Mouse (Mus musculus) forebrain, embryonic 12.5 days (tissue): ENCODE results near the gene Csn1s1. TPM values are rescaled to one million over a fixed set of nuclear protein-coding genes. Genes with fewer than 3 reads are reported as not detected.

Experiments
- ATAC-seq: fragments of 200-750 bp; cut with Nextera tagmentation; 2 replicates; pipeline ENCODE4 v1.8.0; 2017; ENCODE audit warnings: moderate TSS enrichment; ENCODE audit not compliant: low FRiP score
- H3K27ac ChIP-seq: fragments of 300-500 bp; sonication (generic); 2 replicates; pipeline ENCODE4 v1.5.1; 2016; ENCODE audit warnings: mild to moderate bottlenecking
- H3K27me3 ChIP-seq: fragments of 300-500 bp; sonication (generic); 2 replicates; pipeline ENCODE4 v1.6.1; 2016; ENCODE audit warnings: mild to moderate bottlenecking
- H3K36me3 ChIP-seq: fragments of 300-500 bp; sonication (generic); replicated peaks from 2 replicates; pipeline ENCODE4 v1.6.1; 2016; ENCODE audit warnings: mild to moderate bottlenecking
- H3K4me1 ChIP-seq: fragments of 300-500 bp; sonication (generic); 2 replicates; pipeline ENCODE4 v1.6.1; 2016
- H3K4me2 ChIP-seq: fragments of 300-500 bp; sonication (generic); 2 replicates; pipeline ENCODE4 v1.6.1; 2016; ENCODE audit warnings: mild to moderate bottlenecking, moderate library complexity
- H3K4me3 ChIP-seq: fragments of 300-500 bp; sonication (generic); replicated peaks from 2 replicates; pipeline ENCODE4 v1.5.1; 2016; ENCODE audit warnings: mild to moderate bottlenecking
- H3K9ac ChIP-seq: fragments of 300-500 bp; sonication (generic); 2 replicates; pipeline ENCODE4 v1.6.1; 2016; ENCODE audit warnings: mild to moderate bottlenecking
- H3K9me3 ChIP-seq: fragments of 300-500 bp; sonication (generic); 2 replicates; pipeline ENCODE4 v1.6.1; 2016
- WGBS: fragments of 180-500 bp; shearing (Covaris S2); methylation state at CpG from one replicate; pipeline ENCODE4 v1.1.7; 2016; 5-methylcytosine and 5-hydroxymethylcytosine counted together
- polyA plus RNA-seq: library from polyadenylated mRNA; unstranded; fragments of >200 nt; fragmentation: Nextera tagmentation; extraction: Ambion mirVana; gene quantifications from 2 replicates; pipeline ENCODE4 v1.2.1, GENCODE M21; 2016

The Csn1s1 gene
- polyA plus RNA-seq = not detected in 2 replicates

GRCm38 (mm10) chr5:87665908-87666307 is at the start of gene Csn1s1:
TSS of gene Csn1s1 (plus strand) at chr5:87666208.
- Histone ChIP-seq H3K9ac (no peak within 1 kb of the TSS), H3K4me3 (no peak within 1 kb of the TSS), H3K4me1 (no peaks in the 10 kb centered on the region), H3K4me2 (no peak within 1 kb of the TSS), H3K9me3 (no peaks in the 10 kb centered on the region), H3K27ac (no peak within 1 kb of the TSS), H3K27me3 (no peaks in the 10 kb centered on the region), H3K36me3 (no peaks in the 10 kb centered on the region)
- ATAC-seq = no peak

GRCm38 (mm10) chr5:87622681-87623080 is 43.3 kb upstream of the Csn1s1 start:
- H3K27ac ChIP-seq = no peak overlapping the region
- H3K9ac ChIP-seq = no peak overlapping the region
- no peaks in the 10 kb centered on the region for H3K27me3 ChIP-seq
- no peak overlapping the region for H3K4me3 ChIP-seq
- H3K4me1 ChIP-seq = no peaks in the 10 kb centered on the region
- no peaks in the 10 kb centered on the region for H3K9me3 ChIP-seq
- no peaks in the 10 kb centered on the region for H3K36me3 ChIP-seq
- ATAC-seq = no peak
- H3K4me2 ChIP-seq = no peak overlapping the region

DNA sequence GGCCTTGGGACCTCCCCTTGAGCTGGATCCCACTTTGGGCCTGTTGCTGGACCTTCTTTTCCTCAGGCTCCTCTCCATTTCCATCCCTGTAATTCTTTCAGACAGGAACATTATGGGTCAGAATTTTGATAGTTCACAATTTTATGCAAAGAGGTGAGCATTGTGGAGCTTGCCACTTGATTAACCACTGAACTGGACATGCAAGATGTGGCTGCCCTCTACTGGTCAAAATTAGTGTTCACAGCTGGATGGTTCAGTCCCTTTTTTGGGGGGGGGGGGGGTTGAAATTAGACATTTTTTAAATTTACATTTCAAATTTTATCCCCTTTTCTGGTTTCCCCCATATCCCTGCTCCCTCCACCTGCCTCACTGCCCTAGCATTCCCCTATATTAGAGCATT is 23.2 kb upstream of the Csn1s1 start:
- H3K9me3 ChIP-seq = no peaks in the 10 kb centered on the region
- ATAC-seq = 0 out of 2 replicates have a peak, but pooled peaks have one; percentile 30
- no peaks in the 10 kb centered on the region for H3K4me1 ChIP-seq
- H3K36me3 ChIP-seq = no peaks in the 10 kb centered on the region
- H3K4me2 ChIP-seq = no peak overlapping the region
- H3K4me3 ChIP-seq = no peak overlapping the region
- H3K27me3 ChIP-seq = no peaks in the 10 kb centered on the region
- H3K9ac ChIP-seq = no peak overlapping the region
- H3K27ac ChIP-seq = no peak overlapping the region

GRCm38 (mm10) chr5:87699530-87699929 is 33.5 kb downstream of the Csn1s1 start, which contains the start of gene Csn2:
TSS of gene Csn2 (minus strand) at chr5:87699630.
- Histone ChIP-seq H3K9ac (no peak within 1 kb of the TSS), H3K27ac (no peak within 1 kb of the TSS), H3K27me3 (no peaks in the 10 kb centered on the region), H3K9me3 (no peaks in the 10 kb centered on the region), H3K4me2 (no peak within 1 kb of the TSS), H3K36me3 (no peaks in the 10 kb centered on the region), H3K4me3 (no peak within 1 kb of the TSS), H3K4me1 (no peaks in the 10 kb centered on the region)
- no peak for ATAC-seq
- 73% methylated on average over 3 of the region's 3 CpGs for WGBS

DNA sequence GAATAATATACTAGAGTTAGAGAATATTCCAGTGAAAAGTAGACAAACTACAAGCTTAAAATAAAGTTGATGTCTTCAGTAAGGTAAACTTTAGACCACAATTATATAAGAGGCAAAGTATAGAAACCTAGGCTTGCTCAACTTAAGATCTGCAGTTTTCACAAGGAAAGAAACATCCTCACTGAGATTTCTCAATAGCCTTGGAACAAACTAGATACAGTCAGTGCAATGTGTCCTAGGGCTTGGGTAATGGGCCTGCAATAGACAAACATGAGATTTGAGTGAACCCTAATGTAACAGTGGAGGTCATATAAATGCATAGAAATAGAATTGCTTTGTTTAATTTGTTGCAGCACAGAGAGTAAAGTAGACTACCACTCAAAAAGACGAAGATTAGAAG is 39.9 kb downstream of the Csn1s1 start:
- no peak overlapping the region for H3K9ac ChIP-seq
- no peaks in the 10 kb centered on the region for H3K36me3 ChIP-seq
- ATAC-seq = no peak
- H3K27me3 ChIP-seq = no peaks in the 10 kb centered on the region
- H3K9me3 ChIP-seq = no peaks in the 10 kb centered on the region
- H3K4me1 ChIP-seq = no peaks in the 10 kb centered on the region
- no peak overlapping the region for H3K4me3 ChIP-seq
- 80% methylated on average over 1 of the region's 1 CpGs for WGBS
- no peak overlapping the region for H3K27ac ChIP-seq
- no peak overlapping the region for H3K4me2 ChIP-seq

Other genes with a start within 250 kb of the Csn1s1 start
- gene Ugt2b38, start 242.0 kb upstream of the Csn1s1 start, polyA plus RNA-seq = not detected in 2 replicates
- 0.40 TPM in 1 of 2 replicates, not detected in the other for gene Ugt2a2, start 183.9 kb upstream of the Csn1s1 start, polyA plus RNA-seq
- gene Gm43638, start 179.4 kb upstream of the Csn1s1 start, polyA plus RNA-seq = not detected in 2 replicates
- 3.2 and 12.1 TPM in 2 replicates for gene Ugt2a1, start 175.3 kb upstream of the Csn1s1 start, polyA plus RNA-seq
- gene Sult1b1, start 128.0 kb upstream of the Csn1s1 start, polyA plus RNA-seq = 0.21 TPM in 1 of 2 replicates, not detected in the other
- 0.24 and 0.26 TPM in 2 replicates for gene Sult1d1, start 97.2 kb upstream of the Csn1s1 start, polyA plus RNA-seq
- gene Sult1e1, start 74.6 kb upstream of the Csn1s1 start, polyA plus RNA-seq = 3.0 and 7.4 TPM in 2 replicates
- gene Csn2, start 33.4 kb downstream of the Csn1s1 start, polyA plus RNA-seq = not detected in 2 replicates
- gene Csn1s2a, start 108.4 kb downstream of the Csn1s1 start, polyA plus RNA-seq = not detected in 2 replicates
- gene Csn1s2b, start 141.9 kb downstream of the Csn1s1 start, polyA plus RNA-seq = not detected in 2 replicates
- not detected in 2 replicates for gene Prr27, start 159.5 kb downstream of the Csn1s1 start, polyA plus RNA-seq
- not detected in 2 replicates for gene Odam, start 218.8 kb downstream of the Csn1s1 start, polyA plus RNA-seq